Mouse (Mus musculus): Measurements from ENCODE around the gene Cux1. TPM values are rescaled to one million over a fixed set of nuclear protein-coding genes. Genes with fewer than 3 reads are reported as not detected.

Cux1 gene
- total RNA-seq, 2 experiments from 2014 or later: 36.0 to 38.1 TPM

GRCm38 (mm10) chr5:136427121-136427771 lies 140.0 kb downstream of the Cux1 start:
- no peak for DNase-seq

GRCm38 (mm10) chr5:136422948-136423347 lies 144.3 kb downstream of the Cux1 start:
- no peak for DNase-seq

GRCm38 (mm10) chr5:136421885-136422284 lies 145.4 kb downstream of the Cux1 start:
- DNase-seq: no peak

- no peak for DNase-seq
These were observed 146.0 kb downstream of the Cux1 start for GRCm38 (mm10) chr5:136421316-136421715.

- DNase-seq: no peak
These were observed 146.9 kb downstream of the Cux1 start for GRCm38 (mm10) chr5:136420342-136420741.

GRCm38 (mm10) chr5:136417891-136418290 lies 149.4 kb downstream of the Cux1 start:
- no peak for DNase-seq

GRCm38 (mm10) chr5:136414479-136414878 lies 152.8 kb downstream of the Cux1 start:
- DNase-seq: no peak

GRCm38 (mm10) chr5:136410681-136411181 lies 156.6 kb downstream of the Cux1 start:
- no peak for DNase-seq

- no peak for DNase-seq
These were observed 160.9 kb downstream of the Cux1 start for GRCm38 (mm10) chr5:136406357-136406756.

- no peak for DNase-seq
These were observed 163.7 kb downstream of the Cux1 start for GRCm38 (mm10) chr5:136403565-136403961.

- DNase-seq: no peak
These were observed 164.4 kb downstream of the Cux1 start for GRCm38 (mm10) chr5:136402622-136403564.

- DNase-seq: no peak
These were observed 168.6 kb downstream of the Cux1 start for GRCm38 (mm10) chr5:136398706-136399105.

- no peak for DNase-seq
These were observed 170.6 kb downstream of the Cux1 start for GRCm38 (mm10) chr5:136396699-136397098.

- no peak for DNase-seq
These were observed 171.0 kb downstream of the Cux1 start for GRCm38 (mm10) chr5:136396256-136396655.

GRCm38 (mm10) chr5:136395600-136396195 lies 171.6 kb downstream of the Cux1 start:
- no peak for DNase-seq

GRCm38 (mm10) chr5:136394517-136395212 lies 172.6 kb downstream of the Cux1 start:
- no peak for DNase-seq

- DNase-seq: no peak
These were observed 173.7 kb downstream of the Cux1 start for GRCm38 (mm10) chr5:136393621-136394020.

GRCm38 (mm10) chr5:136386757-136387156 lies 180.5 kb downstream of the Cux1 start:
- DNase-seq: no peak

- no peak for DNase-seq
These were observed 182.1 kb downstream of the Cux1 start for GRCm38 (mm10) chr5:136385161-136385560.

- DNase-seq: no peak
These were observed 184.9 kb downstream of the Cux1 start for GRCm38 (mm10) chr5:136382261-136383005.

GRCm38 (mm10) chr5:136379405-136379804 lies 187.9 kb downstream of the Cux1 start:
- DNase-seq: no peak

GRCm38 (mm10) chr5:136377101-136377500 lies 190.2 kb downstream of the Cux1 start:
- no peak for DNase-seq

Measured in layer of hippocampus, postnatal 36 days (tissue).